12 mouse cellular contexts compared by ENCODE assay signal in the genomic region with DNA sequence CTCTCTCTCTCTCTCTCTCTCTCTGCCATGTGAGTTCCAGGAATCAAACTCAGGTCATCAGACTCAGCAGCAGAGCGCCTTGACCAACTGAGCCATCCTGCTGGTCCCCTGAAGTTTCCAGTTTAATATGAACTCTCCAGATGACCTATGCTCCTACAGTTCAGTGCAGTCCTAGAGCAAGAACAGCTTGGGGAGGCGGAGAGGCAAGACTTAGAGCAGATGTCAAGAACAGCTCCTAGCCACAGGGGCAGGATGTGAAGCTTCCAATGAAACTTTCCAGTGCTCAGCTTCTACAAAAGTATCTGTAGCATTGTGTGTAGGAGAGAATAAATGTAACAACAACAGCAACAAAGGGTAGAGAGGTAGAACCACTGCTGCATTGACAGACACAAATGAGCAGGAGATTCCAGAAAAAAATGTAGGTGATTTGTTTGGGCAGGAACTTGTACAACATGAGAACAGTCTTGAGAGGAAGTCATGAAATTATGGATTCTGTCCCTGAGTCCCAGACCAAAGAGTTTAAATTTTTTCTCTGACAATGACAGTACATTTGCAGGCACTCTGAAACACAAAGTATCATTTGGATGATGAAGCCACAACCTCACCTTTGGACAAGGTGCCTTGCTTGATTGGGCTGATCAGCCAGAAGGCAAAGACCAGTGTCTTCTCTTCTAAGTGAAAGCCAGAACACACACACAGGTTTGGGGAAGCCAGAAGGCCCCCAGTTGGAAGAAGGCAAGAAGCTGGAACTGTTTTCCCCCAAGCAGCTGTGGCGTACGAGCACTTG. TPM values are rescaled to one million over a fixed set of nuclear protein-coding genes. Genes with fewer than 3 reads are reported as not detected.
DNase-seq lines count a peak whose midpoint lies in the region; ATAC-seq lines count a peak whose summit lies in the region.
"Not testable (repeated sequence)": the region's sequence is repeated elsewhere in the genome, so short reads cannot be mapped to it uniquely, and the experiment has no call there.
"Had no signal": no experiment of that assay in that cellular context is flagged by ENCODE, and none has a peak within 500 bp of the region (broad histone marks: within the 10 kb centered on the region; RNA-seq: fewer than 3 reads in every experiment).

No protein-coding gene starts in this region.

- 0 out of 2 replicates have a peak, but pooled peaks have one; percentile 34 for ATAC-seq in megakaryocyte progenitor cell, adult 5-6 weeks (replicated peaks; ENCODE audit: poor library complexity)

- intact Hi-C loops in heart, postnatal 36 days (cut with DNase I) = not testable (repeated sequence)

- peak; percentile 3 for DNase-seq in adrenal gland, adult 2 months
- peak; percentile 42 for DNase-seq in gastrocnemius, adult 18-20 months (ENCODE audit: low spot score)
- DNase-seq in heart, postnatal 36 days = peak; percentile 1 to 10
- peak; percentile 25 for DNase-seq in kidney, adult 18-20 months
- DNase-seq in left cerebral cortex, adult 18-20 months (ENCODE audit: low spot score in 2 of 2) = peak; percentile 21 to 23
- DNase-seq in right cerebral cortex, postnatal 25 days = peak; percentile 13
- peak; percentile 12 for DNase-seq in urinary bladder, postnatal 14 days (ENCODE audit: low spot score)

RNA-seq across cellular contexts. Expression of a gene that starts 16.8 kb away (rescaled TPM):
- total RNA-seq in adrenal gland, adult 2 months (2021) = 1 to 10 TPM in 1 of 2 experiments, under 1 TPM in 1; 0.41 to 1.2 TPM
- polyA plus RNA-seq in adrenal gland, adult 2 months (2012; rRNA removed) = not detected in 2 replicates
- under 1 TPM in 1 of 2 experiments, not detected in 1; 0.84 TPM for total RNA-seq in gastrocnemius, adult 18-20 months (2021)
- under 1 TPM; 0.33 to 0.44 TPM for total RNA-seq in heart, postnatal 36 days (2021)
- total RNA-seq in left cerebral cortex, adult 18-20 months (2021) = 1 to 10 TPM; 1.3 to 2.6 TPM
- total RNA-seq in megakaryocyte progenitor cell, adult 5-6 weeks (2015) = not detected in 2 replicates
- total RNA-seq in megakaryocyte progenitor cell, adult 5-6 weeks (2017) = 0.10 TPM in 1 of 2 replicates, not detected in the other
- polyA plus RNA-seq: heart, adult 2 months; hindbrain, embryonic 10.5 days; large intestine, adult 2 months; liver, embryonic 12.5 days had no signal

Comparison
In these comparisons a context has a peak if more than half of its experiments do, and no peak if none do; other contexts are left out.
1. Peak in every context shown above with its lines: DNase-seq and ATAC-seq.